Comparison of ENCODE assay signal across 28 mouse cellular contexts in the genomic region with DNA sequence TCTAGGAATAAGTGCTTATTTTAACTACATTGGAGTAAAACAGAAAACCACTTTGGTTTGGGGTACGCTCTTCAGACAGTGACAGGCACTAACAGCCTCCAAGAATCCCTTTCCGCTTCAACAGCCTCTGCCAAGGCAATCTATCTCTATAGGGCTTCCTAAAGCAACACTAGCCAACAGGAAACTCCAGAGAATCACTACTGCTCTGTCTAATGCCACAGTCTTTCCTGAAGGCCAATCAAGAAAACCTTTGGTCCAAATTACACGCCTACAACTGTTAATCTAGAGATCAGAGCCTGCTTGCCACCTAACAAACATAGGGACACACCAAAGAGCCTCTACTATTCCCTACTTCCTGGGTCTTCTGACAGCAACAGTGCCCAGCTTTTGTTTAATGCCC. TPM values are rescaled to one million over a fixed set of nuclear protein-coding genes. Genes with fewer than 3 reads are reported as not detected.
DNase-seq lines count a peak whose midpoint lies in the region; ATAC-seq lines count a peak whose summit lies in the region.
"Had no signal": no experiment of that assay in that cellular context is flagged by ENCODE, and none has a peak within 500 bp of the region (broad histone marks: within the 10 kb centered on the region; RNA-seq: fewer than 3 reads in every experiment).

No protein-coding gene starts in this region.

- DNase-seq in heart, adult 11 months = peak; percentile 65
- DNase-seq in heart, adult 9 months (ENCODE audit: low spot score in 2 of 2) = no peak
- no peak for DNase-seq in heart, postnatal 25 days (ENCODE audit: low spot score)
- no peak for DNase-seq in lung, postnatal 14 days
- no peak for DNase-seq in T-cell, adult 2 months (ENCODE audit: low spot score)
- DNase-seq: adrenal gland, postnatal 10 days; cerebellum, adult 11 months; cerebellum, adult 9-10 months; cerebellum, postnatal 36 days; gastrocnemius, postnatal 14 days; kidney, postnatal 25 days; right cerebral cortex, postnatal 4 days; thymus, adult 18-20 months; thymus, postnatal 25 days had no signal

- no peaks in the 10 kb centered on the region for H3K27me3 ChIP-seq in heart, embryonic 13.5 days (replicated peaks)
- H3K27me3 ChIP-seq in lung, embryonic 16.5 days (ENCODE audit: control insufficient read depth, insufficient read depth, low read depth, low read length) = no peaks in the 10 kb centered on the region
- H3K27me3 ChIP-seq: forebrain, embryonic 13.5 days; kidney, embryonic 15.5 days; limb, embryonic 12.5 days; liver, embryonic 15.5 days; lung, embryonic 15.5 days; neural tube, embryonic 12.5 days had no signal

- H3K4me3 ChIP-seq in heart, embryonic 13.5 days = no peak overlapping the region
- H3K4me3 ChIP-seq in lung, embryonic 16.5 days (ENCODE audit: low read length) = no peak overlapping the region
- H3K4me3 ChIP-seq: forebrain, embryonic 13.5 days; kidney, embryonic 15.5 days; limb, embryonic 12.5 days; liver, embryonic 15.5 days; lung, embryonic 15.5 days; midbrain, embryonic 10.5 days; myocyte; neural tube, embryonic 12.5 days had no signal

- no peak overlapping the region for H3K9ac ChIP-seq in heart, embryonic 13.5 days
- no peak overlapping the region for H3K9ac ChIP-seq in lung, embryonic 16.5 days (ENCODE audit: low read length)
- H3K9ac ChIP-seq: forebrain, embryonic 13.5 days; hindbrain, embryonic 14.5 days; kidney, embryonic 15.5 days; limb, embryonic 12.5 days; liver, embryonic 15.5 days; lung, embryonic 15.5 days; neural tube, embryonic 12.5 days had no signal

- no peaks in the 10 kb centered on the region for H3K36me3 ChIP-seq in heart, embryonic 13.5 days
- H3K36me3 ChIP-seq in lung, embryonic 16.5 days (ENCODE audit: control insufficient read depth, insufficient read depth, low read length) = no peaks in the 10 kb centered on the region
- H3K36me3 ChIP-seq: G1E; kidney, embryonic 15.5 days; limb, embryonic 12.5 days; liver, embryonic 15.5 days; lung, embryonic 15.5 days; midbrain, embryonic 10.5 days; neural tube, embryonic 12.5 days had no signal

- intact Hi-C loops in heart, postnatal 25 days (cut with DNase I) = no loop called here

- WGBS in heart, embryonic 13.5 days = 61% methylated on average over 3 of the region's 3 CpGs
- 61% methylated on average over 3 of the region's 3 CpGs for WGBS in lung, embryonic 16.5 days

- ATAC-seq in heart, embryonic 13.5 days (ENCODE audit: extremely low read depth, insufficient number of reproducible peaks, low FRiP score, low TSS enrichment) = no peak
- ATAC-seq in lung, embryonic 16.5 days (ENCODE audit: low read depth) = no peak
- ATAC-seq: forebrain, embryonic 13.5 days; intestine, postnatal 0 days had no signal

- H3K9me3 ChIP-seq in heart, embryonic 13.5 days = no peaks in the 10 kb centered on the region
- no peaks in the 10 kb centered on the region for H3K9me3 ChIP-seq in lung, embryonic 16.5 days (ENCODE audit: control insufficient read depth, low read length)
- H3K9me3 ChIP-seq: forebrain, embryonic 13.5 days; G1E; kidney, embryonic 15.5 days; limb, embryonic 12.5 days; liver, embryonic 15.5 days; lung, embryonic 15.5 days; midbrain, embryonic 10.5 days; neural tube, embryonic 12.5 days had no signal

- no peak overlapping the region for H3K4me2 ChIP-seq in heart, embryonic 13.5 days
- H3K4me2 ChIP-seq in lung, embryonic 16.5 days (ENCODE audit: low read depth, low read length) = no peak overlapping the region
- H3K4me2 ChIP-seq: forebrain, embryonic 13.5 days; hindbrain, embryonic 14.5 days; kidney, embryonic 15.5 days; limb, embryonic 12.5 days; liver, embryonic 15.5 days; lung, embryonic 15.5 days; neural tube, embryonic 12.5 days had no signal

- peaks cover 56% of the 10 kb centered on the region for H3K4me1 ChIP-seq in heart, embryonic 13.5 days
- H3K4me1 ChIP-seq in lung, embryonic 16.5 days (replicated peaks; ENCODE audit: control insufficient read depth, insufficient read depth, low read length) = peaks cover 5% of the 10 kb centered on the region; the same call in 1 of the 2 replicates
- H3K4me1 ChIP-seq: forebrain, embryonic 13.5 days; neural tube, embryonic 12.5 days had no signal

- H3K27ac ChIP-seq in heart, embryonic 13.5 days (replicated peaks) = peak overlapping the region; percentile 64
- peak overlapping the region; percentile 4; the same call in 1 of the 2 replicates for H3K27ac ChIP-seq in lung, embryonic 16.5 days (ENCODE audit: low read length)
- H3K27ac ChIP-seq: forebrain, embryonic 13.5 days; hindbrain, embryonic 14.5 days; kidney, embryonic 15.5 days; limb, embryonic 12.5 days; liver, embryonic 15.5 days; lung, embryonic 15.5 days; midbrain, embryonic 10.5 days; neural tube, embryonic 12.5 days; stomach, postnatal 0 days had no signal

RNA-seq across cellular contexts. Expression of a gene that starts 42.2 kb away (rescaled TPM):
- 0.25 and 0.31 TPM in 2 replicates for polyA plus RNA-seq in heart, embryonic 13.5 days (2015; fragmentation: Nextera tagmentation; extraction: Ambion mirVana)
- total RNA-seq in heart, postnatal 25 days (2021) = 10 to 100 TPM in 1 of 2 experiments, 1 to 10 TPM in 1; 8.9 to 11.6 TPM
- 1.1 TPM in 2 replicates for polyA plus RNA-seq in lung, embryonic 16.5 days (2015; fragmentation: Nextera tagmentation; extraction: Ambion mirVana)
- polyA plus RNA-seq: G1E had no signal
